Mouse (Mus musculus): Measurements from ENCODE around the gene Rasa3.

DNA sequence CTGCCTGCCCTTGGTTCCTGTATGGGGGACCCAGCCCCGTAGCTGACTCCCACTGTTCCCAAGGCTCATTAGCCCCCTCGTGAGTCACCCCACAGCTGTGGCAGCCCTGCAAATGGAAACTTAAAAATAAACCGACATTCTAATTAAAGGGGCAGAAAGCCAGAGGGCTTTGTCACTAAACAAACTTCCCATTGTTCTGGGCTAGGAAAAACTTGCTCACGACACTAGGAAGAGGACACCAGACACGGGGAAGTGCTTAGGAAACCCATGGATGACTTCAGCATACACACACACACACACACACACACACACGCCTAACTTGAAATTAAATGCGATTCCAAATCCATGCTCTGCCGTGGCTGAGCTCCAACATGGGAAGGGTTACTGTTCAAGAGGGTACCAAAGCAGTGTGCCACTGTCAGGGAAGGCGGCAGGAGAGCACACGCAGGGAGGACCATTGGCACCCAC is 62.4 kb downstream of the Rasa3 start:
- TF ChIP-seq CTCF (IDR thresholded peaks at IDR 0.05; ENCODE audit: control insufficient read depth, insufficient read depth, insufficient read length) (no peak), CEBPB (IDR thresholded peaks at IDR 0.05; ENCODE audit: low read depth) (no peak), USF1 (IDR thresholded peaks at IDR 0.05; ENCODE audit: low read depth) (no peak), FOSL1 (IDR thresholded peaks at IDR 0.05; ENCODE audit: insufficient read depth, low read length, poor library complexity, severe bottlenecking) (no peak)
